Mouse (Mus musculus) CD8-positive naive resting alpha-beta T cell, adult 2 months (primary cell): Measurements from ENCODE around the gene Gm5916.

ENCODE experiments used
- DNase-seq, 2 experiments: peaks; one replicate each; pipeline ENCODE4 v3.0.0; 2022; ENCODE audit warnings: low read depth in 2 of 2, low spot score in 2 of 2

Gm5916 gene

GRCm38 (mm10) chr9:36128679-36129078, at the start of gene Gm5916:
TSS of gene Gm5916 (minus strand) at chr9:36128779.
- no peak for DNase-seq
